Mouse (Mus musculus) limb, embryonic 15.5 days (tissue): ENCODE data around the gene Olfr486. TPM values are rescaled to one million over a fixed set of nuclear protein-coding genes. Genes with fewer than 3 reads are reported as not detected.
"Not testable (repeated sequence)": the region's sequence is repeated elsewhere in the genome, so short reads cannot be mapped to it uniquely, and the experiment has no call there.

Experiments
- ATAC-seq: fragments of 200-750 bp; cut with Nextera tagmentation; 2 replicates; pipeline ENCODE4 v1.8.0; 2017; ENCODE audit warnings: low read depth, moderate TSS enrichment; ENCODE audit not compliant: insufficient number of reproducible peaks, low FRiP score, low TSS enrichment
- H3K27ac ChIP-seq: fragments of 300-500 bp; sonication (generic); 2 replicates; pipeline ENCODE4 v1.5.1; 2015; ENCODE audit warnings: moderate library complexity, mild to moderate bottlenecking, inconsistent platforms
- H3K27me3 ChIP-seq: fragments of 300-500 bp; sonication (generic); 2 replicates; pipeline ENCODE4 v1.6.1; 2015; ENCODE audit warnings: inconsistent platforms
- H3K36me3 ChIP-seq: fragments of 300-500 bp; sonication (generic); 2 replicates; pipeline ENCODE4 v1.6.1; 2015; ENCODE audit warnings: inconsistent platforms
- H3K4me1 ChIP-seq: fragments of 300-500 bp; sonication (generic); 2 replicates; pipeline ENCODE4 v1.6.1; 2015; ENCODE audit warnings: inconsistent platforms
- H3K4me2 ChIP-seq: fragments of 300-500 bp; sonication (generic); 2 replicates; pipeline ENCODE4 v1.6.1; 2015; ENCODE audit warnings: mild to moderate bottlenecking, inconsistent platforms
- H3K4me3 ChIP-seq: fragments of 300-500 bp; sonication (generic); 2 replicates; pipeline ENCODE4 v1.5.1; 2015; ENCODE audit warnings: mild to moderate bottlenecking, inconsistent platforms
- H3K9ac ChIP-seq: fragments of 300-500 bp; sonication (generic); 2 replicates; pipeline ENCODE4 v1.6.1; 2015; ENCODE audit warnings: inconsistent platforms
- H3K9me3 ChIP-seq: fragments of 300-500 bp; sonication (generic); 2 replicates; pipeline ENCODE4 v1.6.1; 2016; ENCODE audit warnings: inconsistent platforms
- WGBS: fragments of 180-500 bp; shearing (Covaris S2); methylation state at CpG from one replicate; pipeline ENCODE4 v1.1.7; 2015; 5-methylcytosine and 5-hydroxymethylcytosine counted together
- polyA plus RNA-seq: library from polyadenylated mRNA; unstranded; fragments of >200 nt; fragmentation: Nextera tagmentation; extraction: Ambion mirVana; gene quantifications from 2 replicates; pipeline ENCODE4 v1.2.1, GENCODE M21; 2015

Olfr486 gene
- polyA plus RNA-seq, result not detected in 2 replicates

DNA sequence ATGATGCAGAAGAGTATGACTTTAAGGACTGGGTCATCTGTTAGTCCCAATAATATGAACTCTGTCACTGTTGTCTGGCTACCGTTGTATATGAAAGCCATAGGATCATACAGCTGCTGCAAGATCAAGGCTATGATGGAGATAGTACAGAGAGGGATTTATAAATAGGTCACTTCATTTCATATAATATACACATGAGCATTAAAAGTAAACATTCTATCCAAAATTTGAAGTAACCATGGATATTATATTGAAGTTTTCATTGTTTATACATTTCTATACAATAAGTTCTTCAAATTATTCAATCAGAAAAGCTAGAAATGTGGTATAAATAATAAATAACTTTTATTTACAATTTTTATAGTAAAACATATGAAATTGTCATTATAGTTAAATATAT, at the start of gene Olfr486:
Gene Olfr486, minus strand, starts transcription at position 101 of the 400 bp plus-strand sequence.
- ATAC-seq, result not testable (repeated sequence)
- WGBS, result 79% methylated on average over 1 of the region's 1 CpGs

GRCm38 (mm10) chr7:108214536-108214935, 42.0 kb upstream of the Olfr486 start, which contains the start of gene Olfr487:
Olfr487 (minus strand) TSS chr7:108214636.
- not testable (repeated sequence) for H3K27me3 ChIP-seq, ATAC-seq, H3K4me1 ChIP-seq, H3K4me2 ChIP-seq, H3K27ac ChIP-seq, H3K9me3 ChIP-seq, H3K9ac ChIP-seq, H3K36me3 ChIP-seq, H3K4me3 ChIP-seq

More for the DNA sequence above, at the start of gene Olfr486:
- not testable (repeated sequence) for H3K36me3 ChIP-seq, H3K27ac ChIP-seq, H3K4me2 ChIP-seq, H3K4me3 ChIP-seq, H3K4me1 ChIP-seq, H3K27me3 ChIP-seq, H3K9me3 ChIP-seq, H3K9ac ChIP-seq

DNA sequence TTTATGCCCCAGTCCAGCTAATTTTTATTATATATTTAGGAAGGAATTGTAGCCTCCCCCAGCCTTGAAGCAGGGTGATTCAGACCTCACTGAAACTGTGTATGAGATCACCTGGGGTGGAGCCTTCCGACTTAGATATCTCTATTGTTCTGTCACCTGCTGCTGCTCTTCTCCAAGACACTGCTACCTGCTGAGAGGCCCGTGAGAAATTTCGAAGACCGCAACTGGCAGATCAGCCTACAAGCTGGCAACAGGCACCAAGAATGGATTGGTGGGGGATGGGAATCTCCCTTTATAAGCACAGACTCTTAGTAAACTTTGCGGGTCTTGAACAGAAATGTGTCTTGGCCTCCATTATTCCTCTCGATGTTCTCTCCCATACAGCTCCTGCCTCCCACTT, 24.4 kb upstream of the Olfr486 start:
- H3K4me1 ChIP-seq, result no peaks in the 10 kb centered on the region
- H3K9me3 ChIP-seq, result no peaks in the 10 kb centered on the region
- H3K27ac ChIP-seq, result no peak overlapping the region
- H3K9ac ChIP-seq, result no peak overlapping the region
- no peak overlapping the region for H3K4me2 ChIP-seq
- 64% methylated on average over 6 of the region's 6 CpGs for WGBS
- no peak overlapping the region for H3K4me3 ChIP-seq
- no peak for ATAC-seq
- no peaks in the 10 kb centered on the region for H3K27me3 ChIP-seq
- H3K36me3 ChIP-seq, result no peaks in the 10 kb centered on the region

GRCm38 (mm10) chr7:108196337-108196736, 23.8 kb upstream of the Olfr486 start:
- H3K27me3 ChIP-seq, H3K27ac ChIP-seq, H3K4me2 ChIP-seq, H3K4me3 ChIP-seq, H3K9ac ChIP-seq, H3K9me3 ChIP-seq, H3K36me3 ChIP-seq, H3K4me1 ChIP-seq, ATAC-seq: not testable (repeated sequence)
- WGBS, result 57% methylated on average over 3 of the region's 3 CpGs

DNA sequence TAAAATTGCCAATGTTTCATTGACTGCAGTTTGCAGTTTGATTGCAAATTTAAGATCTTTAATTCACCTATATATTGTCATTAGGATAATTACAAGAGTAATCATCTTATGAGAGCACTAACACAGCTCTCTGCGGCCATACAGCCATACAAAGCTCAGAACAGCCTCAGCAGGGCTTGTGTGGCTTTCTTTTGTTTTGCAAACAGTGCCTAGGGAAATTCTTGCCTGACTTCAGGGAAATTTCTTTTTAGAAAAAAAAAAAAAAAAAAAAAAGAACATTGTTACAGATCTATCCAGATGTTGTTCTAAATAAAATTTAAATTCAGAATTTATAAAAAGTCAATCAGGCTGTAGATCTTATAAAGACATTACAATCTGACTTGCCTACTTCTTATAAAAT, 20.2 kb upstream of the Olfr486 start:
- H3K9me3 ChIP-seq, H3K4me1 ChIP-seq, H3K36me3 ChIP-seq, H3K4me3 ChIP-seq, ATAC-seq, H3K27me3 ChIP-seq, H3K27ac ChIP-seq, H3K9ac ChIP-seq, H3K4me2 ChIP-seq: not testable (repeated sequence)
- WGBS, result 65% methylated on average over 1 of the region's 1 CpGs

DNA sequence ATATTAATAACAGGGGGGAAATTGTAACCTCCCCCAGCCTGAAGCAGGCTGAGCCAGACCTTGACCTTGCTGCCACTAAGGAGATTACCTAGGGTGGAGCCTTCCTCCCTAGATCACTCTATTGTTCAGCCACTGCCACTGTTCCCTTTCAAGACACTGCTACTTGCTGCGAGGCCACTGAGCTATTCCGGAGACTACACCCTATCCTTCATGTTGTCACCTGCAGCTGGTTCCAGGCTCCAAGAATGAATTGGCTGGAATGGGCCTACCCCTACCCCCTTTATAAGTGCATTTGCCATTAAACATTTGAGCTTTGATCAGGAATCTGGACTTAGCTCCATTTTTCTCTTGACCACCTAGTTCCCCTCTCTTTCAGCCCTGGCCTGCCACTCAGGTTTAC, 18.7 kb upstream of the Olfr486 start:
- H3K27me3 ChIP-seq, H3K36me3 ChIP-seq, H3K27ac ChIP-seq, H3K4me2 ChIP-seq, H3K4me1 ChIP-seq, ATAC-seq, H3K9ac ChIP-seq, H3K4me3 ChIP-seq, H3K9me3 ChIP-seq: not testable (repeated sequence)
- 63% methylated on average over 2 of the region's 2 CpGs for WGBS

- not testable (repeated sequence) for H3K36me3 ChIP-seq, H3K27ac ChIP-seq, H3K9ac ChIP-seq, H3K9me3 ChIP-seq, H3K27me3 ChIP-seq, H3K4me1 ChIP-seq, ATAC-seq, H3K4me2 ChIP-seq, H3K4me3 ChIP-seq
- WGBS, result 94% methylated on average over 2 of the region's 2 CpGs
Measured at GRCm38 (mm10) chr7:108185237-108185636, 12.7 kb upstream of the Olfr486 start.

GRCm38 (mm10) chr7:108184401-108184800, 11.9 kb upstream of the Olfr486 start:
- not testable (repeated sequence) for H3K4me1 ChIP-seq, H3K4me2 ChIP-seq, H3K27me3 ChIP-seq, H3K9me3 ChIP-seq, H3K9ac ChIP-seq, H3K27ac ChIP-seq, H3K36me3 ChIP-seq, ATAC-seq, H3K4me3 ChIP-seq
- WGBS, result 80% methylated on average over 3 of the region's 3 CpGs

DNA sequence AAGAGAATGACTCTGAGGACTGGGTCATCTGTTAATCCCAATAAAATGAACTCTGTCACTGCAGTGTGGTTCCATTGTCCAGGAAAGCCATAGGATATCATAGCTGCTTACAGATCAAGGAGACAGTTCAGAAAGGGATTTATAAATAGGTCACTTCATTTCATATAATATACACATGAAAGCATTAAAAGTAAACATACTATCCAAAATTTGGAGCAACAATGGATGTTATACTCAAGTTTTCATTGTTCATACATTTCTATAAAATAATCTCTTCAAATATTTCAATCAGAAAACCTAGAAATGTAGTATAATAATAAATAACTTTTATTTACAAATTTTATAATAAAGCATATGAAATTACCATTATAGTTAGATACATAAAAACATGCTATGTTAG, 12.8 kb downstream of the Olfr486 start, which contains the start of gene Olfr485:
Gene Olfr485, minus strand, starts transcription at position 101 of the 400 bp plus-strand sequence.
- Histone ChIP-seq H3K9ac (no peak within 1 kb of the TSS), H3K27ac (no peak within 1 kb of the TSS), H3K9me3 (no peaks in the 10 kb centered on the region), H3K36me3 (no peaks in the 10 kb centered on the region), H3K4me1 (no peaks in the 10 kb centered on the region), H3K27me3 (no peaks in the 10 kb centered on the region), H3K4me2 (no peak within 1 kb of the TSS), H3K4me3 (no peak within 1 kb of the TSS)
- ATAC-seq, result no peak

DNA sequence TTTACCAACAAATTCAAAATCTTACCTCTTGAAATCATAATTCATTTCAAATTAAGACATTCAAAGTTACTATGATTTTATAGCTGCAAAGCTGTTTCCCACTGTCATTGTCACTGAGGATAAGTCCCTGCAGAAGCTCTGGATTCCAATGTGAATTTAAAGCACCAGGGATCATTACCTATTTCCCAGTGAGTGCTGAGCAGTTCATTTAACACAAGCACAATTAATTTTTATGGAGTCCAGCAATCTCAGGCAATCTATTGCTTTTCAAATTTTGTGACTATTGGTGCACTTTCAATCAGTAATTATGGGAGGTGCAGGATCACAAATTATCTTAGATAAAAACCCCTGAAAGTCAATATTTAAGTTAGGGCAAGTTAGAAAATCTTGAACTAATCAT, 45.2 kb downstream of the Olfr486 start, which contains the start of gene Olfr484:
Gene Olfr484, minus strand, starts transcription at position 101 of the 400 bp plus-strand sequence.
- ATAC-seq, result no peak
- Histone ChIP-seq H3K4me2 (no peak within 1 kb of the TSS), H3K27me3 (no peaks in the 10 kb centered on the region), H3K4me1 (no peaks in the 10 kb centered on the region), H3K9ac (no peak within 1 kb of the TSS), H3K4me3 (no peak within 1 kb of the TSS), H3K36me3 (no peaks in the 10 kb centered on the region), H3K9me3 (no peaks in the 10 kb centered on the region), H3K27ac (no peak within 1 kb of the TSS)

Other genes starting within 250 kb of the Olfr486 start
- not detected in 2 replicates for gene Olfr473, start 242.3 kb downstream of the Olfr486 start, polyA plus RNA-seq
- not detected in 2 replicates for gene Olfr474, start 218.1 kb downstream of the Olfr486 start, polyA plus RNA-seq
- not detected in 2 replicates for gene Olfr476, start 207.9 kb downstream of the Olfr486 start, polyA plus RNA-seq
- not detected in 2 replicates for gene Olfr477, start 186.0 kb downstream of the Olfr486 start, polyA plus RNA-seq
- gene Olfr478, start 138.8 kb downstream of the Olfr486 start, polyA plus RNA-seq, result not detected in 2 replicates
- not detected in 2 replicates for gene Olfr479, start 122.0 kb downstream of the Olfr486 start, polyA plus RNA-seq
- not detected in 2 replicates for gene Olfr480, start 105.4 kb downstream of the Olfr486 start, polyA plus RNA-seq
- not detected in 2 replicates for gene Olfr481, start 92.9 kb downstream of the Olfr486 start, polyA plus RNA-seq
- 0.12 TPM in 1 of 2 replicates, not detected in the other for gene Olfr482, start 75.2 kb downstream of the Olfr486 start, polyA plus RNA-seq
- gene Olfr483, start 71.9 kb downstream of the Olfr486 start, polyA plus RNA-seq, result not detected in 2 replicates
- not detected in 2 replicates for gene Olfr484, start 45.3 kb downstream of the Olfr486 start, polyA plus RNA-seq
- not detected in 2 replicates for gene Olfr485, start 12.9 kb downstream of the Olfr486 start, polyA plus RNA-seq
- gene Olfr487, start 41.9 kb upstream of the Olfr486 start, polyA plus RNA-seq, result not detected in 2 replicates
- not detected in 2 replicates for gene Olfr488, start 85.6 kb upstream of the Olfr486 start, polyA plus RNA-seq
- not detected in 2 replicates for gene Olfr490, start 116.2 kb upstream of the Olfr486 start, polyA plus RNA-seq
- gene Olfr491, start 140.7 kb upstream of the Olfr486 start, polyA plus RNA-seq, result not detected in 2 replicates
- 0.25 TPM in 1 of 2 replicates, not detected in the other for gene Olfr492, start 150.9 kb upstream of the Olfr486 start, polyA plus RNA-seq
- gene Olfr493, start 174.2 kb upstream of the Olfr486 start, polyA plus RNA-seq, result not detected in 2 replicates
- gene Olfr494, start 192.6 kb upstream of the Olfr486 start, polyA plus RNA-seq, result 0.15 TPM in 1 of 2 replicates, not detected in the other
- gene Olfr495, start 220.4 kb upstream of the Olfr486 start, polyA plus RNA-seq, result not detected in 2 replicates
- gene Olfr497, start 247.7 kb upstream of the Olfr486 start, polyA plus RNA-seq, result not detected in 2 replicates